Mouse (Mus musculus) NIH3T3 (cell line): ENCODE measurements around the gene Enho.

ENCODE experiments used
- DNase-seq: peaks from one replicate; pipeline ENCODE4 v3.0.0-alpha.2; 2012; ENCODE audit warnings: low read depth

Gene Enho

GRCm38 (mm10) chr4:41631390-41631789, 8.7 kb downstream of the Enho start:
- DNase-seq, result no peak

GRCm38 (mm10) chr4:41630196-41630595, 9.9 kb downstream of the Enho start:
- no peak for DNase-seq

GRCm38 (mm10) chr4:41628202-41628927, 11.8 kb downstream of the Enho start:
- DNase-seq, result no peak

- no peak for DNase-seq
Observed at GRCm38 (mm10) chr4:41622071-41622470, 18.1 kb downstream of the Enho start.

- no peak for DNase-seq
Observed at GRCm38 (mm10) chr4:41618916-41619746, 21.0 kb downstream of the Enho start.

- peak; percentile 40 for DNase-seq
Observed at GRCm38 (mm10) chr4:41615661-41616599, 24.2 kb downstream of the Enho start.

- peak; percentile 85 for DNase-seq
Observed at GRCm38 (mm10) chr4:41614156-41614555, 26.0 kb downstream of the Enho start.

- no peak for DNase-seq
Observed at GRCm38 (mm10) chr4:41612166-41612565, 28.0 kb downstream of the Enho start.

GRCm38 (mm10) chr4:41610594-41610980, 29.5 kb downstream of the Enho start:
- DNase-seq, result no peak

- no peak for DNase-seq
Observed at GRCm38 (mm10) chr4:41609681-41610593, 30.2 kb downstream of the Enho start.

- peak; percentile 85 for DNase-seq
Observed at GRCm38 (mm10) chr4:41606784-41607183, 33.3 kb downstream of the Enho start.

- peak; percentile 14 for DNase-seq
Observed at GRCm38 (mm10) chr4:41604476-41605396, 35.4 kb downstream of the Enho start.

- no peak for DNase-seq
Observed at GRCm38 (mm10) chr4:41602818-41603217, 37.3 kb downstream of the Enho start.
